Mouse (Mus musculus) embryo, embryonic 9.5 days (tissue): ENCODE data around the gene Grin2c.

Experiments used
- DNase-seq: peaks from one replicate; pipeline ENCODE4 v3.0.0-alpha.2; 2017; ENCODE audit errors: extremely low spot score

Grin2c gene

DNA sequence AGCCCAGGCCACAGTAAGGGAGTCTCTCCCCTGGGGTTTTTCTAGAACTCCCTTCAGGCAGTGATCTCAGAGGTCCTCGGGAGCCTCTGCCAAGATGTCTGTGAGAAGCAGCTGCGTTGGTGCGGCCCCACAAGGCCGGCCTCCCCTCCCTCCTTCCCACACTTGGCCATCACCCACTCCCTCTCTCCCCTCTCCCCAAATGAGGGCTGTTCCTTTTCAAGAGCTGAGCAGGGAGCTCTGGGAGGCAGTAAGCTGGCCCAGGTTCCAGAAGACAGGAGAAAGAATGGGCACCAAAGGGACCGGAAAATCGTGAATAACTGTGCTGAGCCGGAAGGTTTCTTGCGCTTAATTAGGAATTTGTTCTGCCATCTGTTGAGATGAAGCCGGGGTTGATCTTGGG, 35.1 kb downstream of the Grin2c start:
- DNase-seq, result no peak

DNA sequence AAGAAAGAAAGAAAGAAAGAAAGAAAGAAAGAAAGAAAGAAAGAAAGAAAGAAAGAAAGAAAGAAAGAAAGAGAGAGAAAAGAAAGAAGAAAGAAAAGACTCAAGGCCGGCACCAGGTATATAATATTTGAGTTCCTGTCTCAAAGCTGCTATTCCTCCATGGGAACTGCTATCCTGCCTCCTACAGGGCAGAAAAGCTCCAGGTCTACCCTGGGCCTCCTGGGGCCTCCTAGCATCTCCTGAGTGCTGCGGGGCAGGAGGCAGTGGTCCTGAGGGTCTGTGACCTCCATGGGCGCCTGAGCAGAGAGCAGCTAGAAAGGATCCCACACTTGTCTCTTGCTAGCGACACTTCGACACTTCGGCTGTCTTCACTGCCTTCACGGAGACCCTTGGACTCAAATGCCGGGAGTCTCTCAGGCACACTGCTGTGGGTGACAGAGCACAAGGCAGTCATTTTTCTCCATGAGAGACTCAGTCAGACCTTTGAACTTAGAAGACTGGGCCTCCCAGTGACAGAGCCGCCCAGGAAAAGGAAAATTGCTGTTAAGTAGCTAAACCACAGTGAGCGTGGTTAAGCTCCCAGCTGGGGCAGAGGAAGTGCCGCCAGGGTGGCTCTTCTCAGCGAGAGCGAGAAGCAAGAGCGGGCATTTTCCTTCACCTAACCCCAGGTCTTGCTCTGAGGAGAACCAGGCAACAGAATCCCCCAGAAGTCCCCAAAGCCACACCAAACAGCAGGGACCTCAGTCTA, 35.7 kb downstream of the Grin2c start:
- DNase-seq, result no peak

DNA sequence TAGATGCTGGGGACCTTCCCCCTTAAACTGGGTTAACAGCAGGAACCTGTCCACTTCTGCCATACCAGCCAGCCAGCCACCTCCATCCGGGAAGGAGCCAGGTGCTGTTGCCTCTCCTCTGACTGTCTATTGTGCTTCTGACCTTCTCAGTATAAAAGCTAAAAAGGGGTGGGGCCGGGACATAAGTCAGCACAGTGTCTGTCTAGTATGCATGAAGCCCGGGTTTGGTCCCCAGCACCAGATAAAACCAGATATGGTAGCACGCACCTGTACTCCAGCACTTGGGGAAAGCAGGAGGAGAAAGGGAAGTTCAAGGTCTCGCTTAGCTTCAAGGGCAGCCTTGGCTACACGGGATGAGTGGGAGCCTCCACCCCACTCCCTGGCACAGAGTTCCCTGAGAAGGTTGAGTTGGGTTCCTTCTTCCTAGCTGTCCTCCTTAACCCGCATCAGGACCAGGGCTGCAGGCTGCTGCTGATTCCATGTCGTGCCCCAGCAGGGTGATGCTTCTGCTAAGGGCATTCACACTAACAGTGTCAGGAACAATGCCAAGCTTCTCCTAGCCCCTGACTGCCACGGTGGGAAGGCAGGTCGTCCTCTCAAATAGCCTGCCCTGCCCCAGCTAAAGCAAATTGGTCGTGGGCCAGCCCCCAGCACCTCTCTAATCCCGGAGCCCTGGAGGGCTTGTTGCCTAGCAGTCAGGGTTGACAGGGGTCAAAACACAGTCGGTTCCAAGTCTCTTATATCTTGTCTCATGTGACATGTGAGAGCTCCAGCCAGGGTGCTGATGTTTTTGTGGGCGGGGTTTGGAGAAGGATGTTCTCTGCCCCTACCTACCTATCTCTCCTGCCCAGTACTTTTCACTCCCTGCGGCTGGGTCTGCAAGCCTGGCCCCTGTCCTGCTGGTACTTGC, 37.8 kb downstream of the Grin2c start:
- DNase-seq, result no peak

DNA sequence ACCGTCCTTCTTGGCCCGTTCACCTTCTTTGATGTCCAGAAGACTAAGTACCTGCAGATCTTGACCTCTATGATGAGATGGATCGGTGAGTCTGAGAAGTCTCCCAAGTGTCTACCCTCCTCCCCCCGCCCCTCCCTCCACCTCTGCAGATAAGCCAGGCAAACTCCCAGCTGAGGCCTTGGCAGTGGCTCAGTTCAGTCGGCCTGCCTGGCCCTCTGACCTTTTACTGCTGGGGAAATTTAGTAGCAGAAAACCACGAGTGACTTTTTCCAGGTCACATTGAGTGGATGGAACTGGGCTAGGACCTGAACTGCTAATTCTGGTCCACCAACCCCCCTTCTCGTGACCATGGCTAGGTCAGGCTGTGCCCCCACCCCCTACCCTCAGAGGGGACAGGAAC, 38.6 kb downstream of the Grin2c start:
- no peak for DNase-seq

DNA sequence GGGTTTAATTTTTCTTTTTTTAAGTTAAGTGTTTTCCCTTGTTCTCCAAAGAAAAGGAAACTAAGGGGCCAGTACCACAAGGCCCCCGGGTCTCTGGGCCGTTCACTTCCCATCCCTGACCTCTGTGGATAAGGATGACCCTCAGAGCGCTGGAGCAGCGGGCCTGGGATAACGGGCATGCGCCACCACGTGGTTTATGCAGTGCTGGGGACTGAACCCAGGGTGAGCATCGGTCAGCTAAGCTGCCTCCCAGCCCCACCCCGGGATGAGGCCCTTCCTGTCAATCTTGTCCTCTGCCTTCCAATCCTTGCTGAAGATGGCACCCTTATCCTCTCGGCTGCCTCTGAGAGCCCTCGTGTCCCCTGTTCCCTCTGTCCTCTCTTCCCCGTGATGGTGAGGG, 39.4 kb downstream of the Grin2c start:
- DNase-seq, result no peak

DNA sequence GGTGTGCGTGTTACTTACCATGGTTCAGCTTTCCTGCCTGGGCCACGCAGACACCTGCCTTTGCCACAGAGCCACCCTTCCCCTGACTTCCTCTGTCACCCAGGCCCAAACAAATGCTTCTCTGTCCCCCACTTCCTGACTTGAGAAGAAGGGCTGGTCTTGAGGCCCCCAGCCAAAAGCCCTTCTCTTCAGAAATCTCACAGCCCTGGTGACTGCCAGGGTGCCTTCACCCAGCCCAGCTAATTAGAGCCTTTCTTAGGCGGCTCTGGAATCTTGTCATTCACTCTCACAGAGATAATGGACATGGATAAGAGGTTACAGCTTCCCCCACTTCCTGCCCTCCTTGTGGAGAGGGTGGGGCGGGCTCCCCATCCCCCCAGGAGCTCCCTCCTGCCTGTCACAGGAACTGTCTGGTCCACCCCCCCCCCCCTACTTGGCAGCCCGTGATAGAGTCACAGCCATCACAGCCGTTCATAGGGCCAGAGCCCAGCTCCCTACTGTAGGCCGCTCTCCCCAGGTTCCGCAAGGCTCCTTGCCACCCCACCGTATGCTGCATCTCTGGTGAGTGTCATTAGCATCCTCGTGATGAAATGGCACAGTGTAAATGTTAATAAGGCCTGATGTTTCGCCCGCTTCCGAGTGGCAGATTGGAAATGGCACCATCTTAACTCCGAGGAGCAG, 40.1 kb downstream of the Grin2c start:
- no peak for DNase-seq

DNA sequence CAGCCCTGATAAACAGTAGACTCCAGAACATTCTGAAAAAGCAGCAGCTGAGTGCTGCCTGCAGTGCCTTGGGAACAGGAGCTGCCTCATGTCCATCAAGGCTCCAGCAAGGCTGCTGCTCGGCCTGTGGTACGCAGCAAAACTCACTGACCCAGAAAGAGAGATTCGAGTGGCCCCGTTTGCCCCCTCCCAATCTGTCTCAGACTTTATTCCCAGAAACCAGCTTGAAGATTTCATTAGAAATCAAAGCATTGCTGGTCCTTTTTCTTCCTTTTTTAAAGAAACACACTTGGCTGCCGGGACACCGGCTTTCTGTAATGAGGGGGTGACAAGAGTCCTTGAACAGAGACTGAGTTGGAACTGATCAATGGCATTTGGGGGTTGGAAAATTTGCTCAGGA, 41.7 kb downstream of the Grin2c start:
- no peak for DNase-seq

DNA sequence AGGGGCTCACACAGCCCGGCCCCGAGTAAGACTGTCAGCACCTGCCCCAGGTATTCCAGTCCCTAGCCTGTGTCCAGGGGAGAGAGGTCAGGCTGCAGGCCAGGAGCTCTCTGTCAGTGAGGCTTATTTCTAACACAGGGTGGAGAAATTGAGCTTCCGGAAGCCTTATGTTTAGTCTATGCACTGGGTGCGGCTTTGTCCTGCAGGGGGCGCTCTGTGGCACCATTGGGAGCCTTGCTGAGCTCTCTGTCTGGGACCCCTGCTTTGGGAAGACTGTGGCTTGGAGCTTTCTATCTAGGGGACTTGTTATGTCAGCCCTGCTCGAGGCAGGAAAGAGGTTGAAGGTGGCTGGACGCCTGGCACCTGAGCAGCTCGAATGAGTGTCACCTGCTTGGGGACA, 42.2 kb downstream of the Grin2c start:
- DNase-seq, result peak; percentile 66

DNA sequence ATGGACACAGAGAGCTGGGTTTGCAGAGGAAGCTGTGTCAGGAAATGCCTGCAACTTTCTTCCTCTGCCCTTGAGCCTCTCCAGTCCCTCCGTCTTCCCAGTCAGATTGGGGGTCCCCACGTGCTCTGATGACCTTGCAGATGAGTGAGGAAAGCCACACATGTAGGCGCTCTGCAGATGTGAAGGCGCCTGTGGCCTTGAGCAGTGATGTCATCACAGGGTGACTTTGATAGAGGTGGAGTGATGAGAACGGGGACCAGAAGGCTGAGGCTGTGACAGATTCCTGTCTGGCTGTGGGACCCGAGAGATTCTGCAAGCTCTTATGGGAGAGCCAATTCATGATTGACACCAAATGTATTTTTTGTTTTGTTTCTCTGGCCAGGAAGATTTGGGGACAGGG, 43.2 kb downstream of the Grin2c start:
- no peak for DNase-seq

DNA sequence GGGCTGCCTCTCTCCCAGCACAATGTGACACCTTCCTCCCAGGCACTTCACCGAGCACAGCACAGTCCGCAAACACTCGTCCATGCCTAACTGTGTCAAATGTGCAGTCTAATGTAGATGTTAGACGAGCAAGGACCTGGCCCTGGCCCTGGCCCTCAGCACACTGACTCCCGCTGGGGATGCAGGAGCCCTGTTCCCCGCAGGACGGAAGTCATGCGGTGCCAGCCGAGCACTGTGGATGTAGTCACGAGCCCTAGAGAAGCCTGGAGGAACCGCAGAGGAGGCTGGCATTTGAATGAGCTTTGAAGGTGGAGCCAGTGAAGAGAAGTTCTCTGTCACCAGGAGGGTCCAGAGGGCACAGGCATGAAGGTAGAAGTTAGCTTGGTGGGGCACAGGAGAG, 43.6 kb downstream of the Grin2c start:
- no peak for DNase-seq

DNA sequence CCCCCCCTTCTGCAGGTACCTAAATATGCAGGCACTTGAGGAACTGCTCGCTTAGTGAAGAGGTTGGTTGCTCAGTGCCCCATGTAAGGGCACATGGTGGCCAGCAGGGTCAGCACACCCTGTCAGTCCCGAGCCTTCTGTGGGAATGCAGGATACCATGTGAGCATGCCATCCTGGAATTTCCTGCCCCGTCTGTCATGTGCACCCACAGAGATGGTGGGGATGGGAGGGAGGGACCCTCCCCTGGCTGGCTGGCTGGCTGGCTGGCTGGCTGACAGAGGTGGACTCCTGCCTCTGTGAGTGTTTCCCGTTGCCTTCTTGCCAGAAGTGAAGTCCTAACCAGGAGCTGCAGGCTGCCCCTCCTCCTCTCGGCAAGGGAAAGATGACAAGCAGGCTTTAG, 44.5 kb downstream of the Grin2c start:
- no peak for DNase-seq

DNA sequence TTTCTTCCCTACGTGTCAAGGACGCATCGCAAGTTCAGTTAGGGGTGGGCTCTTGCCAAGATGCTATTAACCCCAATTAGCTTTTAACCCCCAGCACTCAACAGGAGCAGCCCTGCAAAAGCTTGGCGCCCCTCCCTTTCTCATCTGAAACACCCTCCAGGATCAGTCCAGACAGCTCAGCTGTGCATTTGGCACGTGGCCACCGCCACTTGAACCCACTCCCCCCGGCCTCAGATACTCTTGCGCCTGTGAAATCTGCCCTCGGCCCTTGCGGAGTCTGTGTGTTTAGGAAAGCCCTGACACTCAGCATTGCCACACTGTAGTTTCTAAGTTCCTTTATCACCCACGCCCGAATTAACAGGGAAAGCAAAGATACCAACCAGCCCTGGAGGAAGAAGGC, 45.0 kb downstream of the Grin2c start:
- no peak for DNase-seq

DNA sequence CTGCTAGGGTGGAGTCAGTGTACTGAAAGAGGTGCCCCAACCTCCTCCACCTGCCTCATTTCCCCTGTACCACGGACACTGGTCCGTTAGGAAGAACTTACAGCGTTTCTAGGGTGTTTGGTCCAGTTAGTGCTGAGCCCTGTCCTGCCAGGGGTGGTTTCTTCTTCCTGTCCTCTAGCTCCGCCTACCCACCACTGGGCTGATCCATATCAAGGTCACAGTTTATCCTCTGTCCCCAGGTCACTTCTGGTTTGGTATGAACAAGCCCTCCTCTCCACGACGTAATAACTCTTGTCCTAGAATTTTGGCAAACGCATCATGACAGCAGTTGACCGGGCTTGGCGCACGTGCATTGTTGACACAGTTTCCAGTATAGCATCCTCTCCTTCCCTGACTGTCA, 47.4 kb downstream of the Grin2c start:
- no peak for DNase-seq

DNA sequence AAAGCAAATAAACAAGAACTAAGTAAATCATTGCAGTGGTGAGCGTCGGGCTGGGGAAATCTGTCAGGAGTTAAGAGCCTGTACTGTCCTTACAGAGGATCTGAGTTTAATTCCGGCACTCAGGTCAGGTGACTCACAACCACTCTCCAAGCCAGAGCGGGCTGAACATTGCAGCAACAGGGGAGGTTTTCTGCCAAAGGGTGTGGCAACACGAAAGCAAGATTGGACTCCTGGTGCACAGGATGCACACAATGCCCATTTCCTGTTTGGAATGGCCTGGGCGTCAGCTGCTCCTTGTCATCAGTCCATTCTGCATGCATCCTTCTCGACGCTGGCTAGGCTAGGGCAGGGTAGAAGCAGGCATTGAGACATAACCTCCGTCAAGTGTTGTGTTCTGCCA, 47.8 kb downstream of the Grin2c start:
- DNase-seq, result no peak

DNA sequence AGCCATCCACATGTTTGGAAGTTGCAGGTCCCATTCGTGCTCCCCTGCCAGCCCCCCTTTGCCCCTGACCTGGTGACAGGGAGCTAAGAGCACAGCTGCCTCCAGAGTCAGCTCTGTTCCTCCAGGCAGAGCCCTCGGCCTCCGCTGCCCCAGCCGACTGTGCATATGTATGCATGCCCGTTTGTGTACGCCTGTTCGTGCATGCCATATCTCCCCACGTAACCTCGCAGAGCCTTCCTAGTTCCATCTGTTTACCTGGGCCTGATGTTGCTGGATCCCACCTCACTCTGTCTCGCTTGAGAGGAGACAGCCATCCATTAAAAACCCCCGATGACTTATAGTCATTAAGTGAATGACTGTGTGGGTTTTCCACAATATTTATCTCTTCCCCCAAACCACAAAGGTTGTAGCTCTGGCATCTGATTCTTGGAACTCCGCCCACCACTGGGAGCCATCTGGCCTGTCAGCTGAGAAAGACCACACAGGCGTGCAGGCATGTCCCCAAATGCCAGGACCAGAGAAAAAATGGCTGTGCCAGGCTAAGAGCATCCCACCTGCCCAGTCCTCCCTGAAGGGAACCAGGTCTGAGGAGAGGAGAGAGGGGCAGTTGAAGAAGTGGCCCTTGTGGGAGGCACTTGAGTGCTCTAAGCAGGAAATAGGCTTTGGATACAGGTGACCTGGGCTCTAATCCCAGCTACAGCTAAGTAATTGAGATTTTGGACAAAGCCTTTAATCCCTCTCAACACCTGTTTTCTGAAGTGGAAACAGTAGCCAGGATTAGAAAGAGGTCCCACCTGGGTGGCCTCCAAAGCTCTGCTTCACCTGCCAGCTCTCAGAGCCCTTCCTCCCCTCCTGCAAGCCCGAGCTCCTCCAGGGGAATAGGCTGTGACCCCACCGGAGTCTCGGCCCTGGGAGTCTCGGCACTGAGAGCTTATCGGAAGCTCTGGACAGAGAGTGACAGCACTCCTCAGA, 49.3 kb downstream of the Grin2c start:
- no peak for DNase-seq

DNA sequence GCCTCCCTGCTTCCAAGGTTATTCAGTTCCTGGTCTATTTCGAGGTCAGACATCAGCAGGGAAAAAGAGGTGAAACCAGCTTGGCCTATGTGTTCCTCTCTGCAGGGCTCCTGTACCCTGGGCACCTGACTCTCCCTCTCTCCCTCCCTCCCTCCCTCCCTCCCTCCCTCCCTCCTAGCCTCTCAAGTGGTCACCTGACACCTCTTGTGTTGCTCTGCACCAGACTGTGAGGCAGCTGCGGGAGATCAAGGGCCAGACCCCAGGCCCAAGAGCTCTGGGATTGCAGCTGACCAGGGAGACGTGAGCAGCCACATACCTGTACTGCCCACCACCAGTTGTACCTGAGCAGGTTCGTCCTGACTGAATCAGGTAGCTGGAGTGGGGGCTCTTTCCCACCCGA, 51.9 kb downstream of the Grin2c start:
- no peak for DNase-seq

DNA sequence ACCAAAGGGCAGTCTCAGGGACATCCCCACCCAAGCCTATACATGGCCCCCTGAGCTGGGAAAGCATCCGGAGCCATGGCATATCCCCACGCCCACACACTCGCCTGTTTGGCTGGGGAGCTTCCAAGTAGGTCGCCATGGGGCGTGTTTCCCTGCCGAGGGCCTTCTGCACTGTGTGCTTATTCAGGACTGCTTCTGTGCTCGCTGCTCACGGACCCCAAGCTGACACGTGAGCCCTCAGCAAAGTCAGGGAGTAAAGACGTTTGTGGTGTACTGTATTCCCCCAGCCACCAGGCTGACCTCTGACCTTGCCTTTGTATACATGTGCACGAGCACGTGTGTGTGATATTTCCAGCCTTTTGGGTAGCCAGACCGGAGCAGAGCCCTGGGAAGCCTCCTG, 54.9 kb downstream of the Grin2c start:
- no peak for DNase-seq

DNA sequence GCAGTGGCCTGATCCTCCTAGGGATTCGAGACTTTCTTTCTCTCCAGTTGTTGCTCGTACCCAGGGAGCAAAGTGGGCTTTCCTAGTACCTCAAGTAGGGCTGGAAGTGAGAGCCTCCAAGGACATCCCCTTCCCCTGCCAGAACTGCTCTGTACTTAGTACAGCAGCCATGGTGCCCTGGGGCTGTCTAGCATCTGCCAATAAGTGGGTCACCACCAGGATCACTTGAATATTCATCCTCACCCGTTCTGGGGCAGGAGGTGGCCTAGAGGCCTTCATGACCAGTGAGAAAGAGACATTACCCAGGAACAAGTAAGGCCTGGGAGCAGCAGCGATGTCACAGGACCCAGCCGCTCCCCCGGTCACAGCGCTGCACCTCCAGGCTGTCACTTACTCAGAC, 57.1 kb downstream of the Grin2c start:
- DNase-seq, result no peak

DNA sequence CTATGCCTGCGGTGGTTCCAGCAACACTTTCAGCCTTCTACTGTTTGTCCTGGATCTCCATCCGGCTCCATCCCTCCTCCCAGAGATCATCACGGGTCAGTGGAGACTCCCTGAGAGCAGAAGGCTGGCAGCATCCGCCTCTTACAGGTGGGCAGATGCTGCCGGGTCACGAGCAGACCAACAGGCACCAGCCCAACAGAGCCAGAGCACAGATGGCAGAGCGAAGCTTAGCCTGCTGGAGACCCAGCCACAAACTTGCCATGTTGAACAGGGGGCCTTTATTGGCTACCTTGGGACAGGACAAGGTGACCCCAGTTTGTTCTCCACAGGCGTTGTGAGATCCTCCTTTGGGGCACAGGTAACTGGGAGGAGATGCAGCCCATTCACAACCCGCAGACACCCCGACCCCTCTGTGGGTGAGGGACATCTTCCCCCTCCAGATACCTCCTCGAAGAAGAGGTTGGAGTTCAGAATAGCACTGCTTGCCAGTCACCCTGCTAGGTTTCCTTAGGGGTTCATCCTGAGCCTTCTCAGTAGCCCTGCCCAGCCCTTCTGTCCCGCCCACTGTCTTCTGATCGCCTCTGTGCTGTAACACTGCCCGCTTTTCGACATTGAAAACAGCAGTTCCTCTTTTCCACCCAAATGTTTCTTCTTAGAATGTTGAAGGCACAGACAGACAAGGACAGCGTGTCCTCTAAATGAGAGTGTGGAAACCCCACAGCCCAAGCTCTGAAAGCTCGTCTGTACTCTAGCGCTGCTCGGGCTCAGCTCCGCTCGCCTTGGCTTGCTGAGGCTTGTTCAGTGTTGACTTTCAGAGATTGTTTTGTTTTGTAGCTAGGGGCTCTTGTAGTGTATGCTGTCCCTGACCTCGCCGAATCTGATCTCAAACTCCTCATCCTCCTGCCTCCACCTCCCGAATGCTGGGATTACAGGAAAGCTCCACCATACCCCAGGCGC, 58.0 kb downstream of the Grin2c start:
- DNase-seq, result no peak

DNA sequence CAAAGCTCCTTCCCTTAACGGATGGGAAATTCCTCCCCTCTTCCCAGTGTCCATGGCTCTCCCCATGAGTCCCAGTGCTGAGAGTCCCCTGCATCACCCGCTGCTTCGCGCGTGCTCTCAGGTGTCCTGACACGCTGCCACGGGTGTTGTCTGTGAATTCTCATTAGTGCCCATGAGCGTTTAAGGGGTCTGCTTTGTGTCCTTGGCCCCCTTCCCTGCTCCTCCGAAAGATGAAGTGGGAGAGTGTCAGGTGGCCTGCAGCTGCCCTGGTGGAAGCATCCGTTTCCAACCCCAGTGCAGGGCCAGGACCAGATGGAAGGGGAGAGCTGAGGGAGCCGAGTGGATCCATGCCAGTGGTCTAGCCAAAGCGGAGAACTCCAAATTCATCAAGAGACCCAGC, 58.9 kb downstream of the Grin2c start:
- no peak for DNase-seq
